Mouse (Mus musculus) lung, postnatal 0 days (tissue): ENCODE data around the gene Kctd20. TPM values are rescaled to one million over a fixed set of nuclear protein-coding genes. Genes with fewer than 3 reads are reported as not detected.

Experiments used
- ATAC-seq: fragments of 200-750 bp; cut with Nextera tagmentation; 2 replicates; pipeline ENCODE4 v1.8.0; 2017; ENCODE audit warnings: moderate library complexity
- DNase-seq: peaks from one replicate; pipeline ENCODE4 v3.0.0-alpha.2; 2016; ENCODE audit warnings: low spot score
- H3K27ac ChIP-seq: fragments of 300-500 bp; sonication (generic); 2 replicates; pipeline ENCODE4 v1.5.1; 2014; ENCODE audit warnings: antibody characterized with exemption, mild to moderate bottlenecking, low read length, mixed read lengths
- H3K27me3 ChIP-seq: fragments of 300-500 bp; sonication (generic); replicated peaks from 2 replicates; pipeline ENCODE4 v1.6.1; 2014; ENCODE audit warnings: low read length, mixed read lengths; ENCODE audit not compliant: insufficient read depth
- H3K36me3 ChIP-seq: fragments of 300-500 bp; sonication (generic); 2 replicates; pipeline ENCODE4 v1.6.1; 2014; ENCODE audit warnings: low read length, mixed read lengths; ENCODE audit not compliant: insufficient read depth
- H3K4me1 ChIP-seq: fragments of 300-500 bp; sonication (generic); 2 replicates; pipeline ENCODE4 v1.6.1; 2014; ENCODE audit warnings: antibody characterized with exemption, low read depth, low read length, mixed read lengths; ENCODE audit not compliant: insufficient read depth
- H3K4me2 ChIP-seq: fragments of 300-500 bp; sonication (generic); replicated peaks from 2 replicates; pipeline ENCODE4 v1.6.1; 2014; ENCODE audit warnings: low read depth, mild to moderate bottlenecking, low read length, moderate library complexity, mixed read lengths
- H3K4me3 ChIP-seq: fragments of 300-500 bp; sonication (generic); 2 replicates; pipeline ENCODE4 v1.5.1; 2014; ENCODE audit warnings: low read depth, low read length
- H3K9ac ChIP-seq: fragments of 300-500 bp; sonication (generic); replicated peaks from 2 replicates; pipeline ENCODE4 v1.6.1; 2014; ENCODE audit warnings: low read depth, mild to moderate bottlenecking
- H3K9me3 ChIP-seq: fragments of 300-500 bp; sonication (generic); 2 replicates; pipeline ENCODE4 v1.6.1; 2016; ENCODE audit warnings: low read length, mixed read lengths
- CTCF ChIP-seq: IDR thresholded peaks from 2 replicates; pipeline ENCODE4 v1.5.1; 2016; ENCODE audit warnings: antibody characterized with exemption, mild to moderate bottlenecking
- EP300 ChIP-seq: IDR thresholded peaks from 2 replicates; pipeline ENCODE4 v1.6.1; 2016; ENCODE audit warnings: antibody characterized with exemption, mild to moderate bottlenecking, control low read depth
- WGBS: fragments of 180-500 bp; shearing (Covaris S2); extraction: QIAGEN DNeasy Blood & Tissue Kit; methylation state at CpG from one replicate; pipeline ENCODE4 v1.1.7; 2014; 5-methylcytosine and 5-hydroxymethylcytosine counted together
- polyA plus RNA-seq: library from polyadenylated mRNA; unstranded; fragments of >200 nt; fragmentation: Nextera tagmentation; extraction: Ambion mirVana; gene quantifications from 2 replicates; pipeline ENCODE4 v1.2.1, GENCODE M21; 2015

Kctd20 gene
- polyA plus RNA-seq, 1 experiment from 2014 or later: 44.3 TPM

DNA sequence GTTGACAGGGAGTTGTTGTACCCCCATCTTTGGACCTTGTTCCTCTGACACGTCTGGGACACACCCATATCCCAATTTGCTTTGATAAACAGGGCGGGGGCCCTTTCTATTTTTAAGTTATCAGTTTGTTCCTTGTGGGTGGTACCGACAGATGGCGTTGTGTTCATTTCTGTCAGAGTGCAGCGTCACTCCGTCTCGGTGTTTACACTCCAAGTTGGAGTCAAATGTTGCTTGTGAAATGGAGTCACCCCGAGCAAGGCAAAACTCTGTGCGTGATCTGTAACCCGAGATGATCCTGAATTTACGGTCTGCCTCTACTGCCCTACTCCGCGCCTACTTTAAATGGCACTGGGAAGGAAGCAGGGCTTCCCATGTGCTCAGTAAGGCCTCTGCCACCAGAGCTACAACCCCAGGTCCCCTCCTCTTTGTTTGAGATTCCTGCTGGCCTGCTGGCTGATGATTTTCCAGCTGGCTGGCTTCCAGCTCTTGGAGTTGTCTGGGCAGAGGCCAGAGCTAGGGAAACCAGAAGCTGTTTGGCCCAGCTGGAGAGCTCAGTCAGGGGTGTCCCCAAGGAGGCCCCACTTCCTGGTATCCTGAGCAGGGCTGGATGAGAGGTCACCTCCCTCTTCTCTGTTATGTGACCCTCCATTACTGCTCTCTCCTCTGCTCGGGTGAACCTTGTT is 21.2 kb upstream of the Kctd20 start:
- 2% methylated on average over 14 of the region's 14 CpGs for WGBS
- no peak overlapping the region for H3K4me3 ChIP-seq
- H3K9me3 ChIP-seq: no peaks in the 10 kb centered on the region

DNA sequence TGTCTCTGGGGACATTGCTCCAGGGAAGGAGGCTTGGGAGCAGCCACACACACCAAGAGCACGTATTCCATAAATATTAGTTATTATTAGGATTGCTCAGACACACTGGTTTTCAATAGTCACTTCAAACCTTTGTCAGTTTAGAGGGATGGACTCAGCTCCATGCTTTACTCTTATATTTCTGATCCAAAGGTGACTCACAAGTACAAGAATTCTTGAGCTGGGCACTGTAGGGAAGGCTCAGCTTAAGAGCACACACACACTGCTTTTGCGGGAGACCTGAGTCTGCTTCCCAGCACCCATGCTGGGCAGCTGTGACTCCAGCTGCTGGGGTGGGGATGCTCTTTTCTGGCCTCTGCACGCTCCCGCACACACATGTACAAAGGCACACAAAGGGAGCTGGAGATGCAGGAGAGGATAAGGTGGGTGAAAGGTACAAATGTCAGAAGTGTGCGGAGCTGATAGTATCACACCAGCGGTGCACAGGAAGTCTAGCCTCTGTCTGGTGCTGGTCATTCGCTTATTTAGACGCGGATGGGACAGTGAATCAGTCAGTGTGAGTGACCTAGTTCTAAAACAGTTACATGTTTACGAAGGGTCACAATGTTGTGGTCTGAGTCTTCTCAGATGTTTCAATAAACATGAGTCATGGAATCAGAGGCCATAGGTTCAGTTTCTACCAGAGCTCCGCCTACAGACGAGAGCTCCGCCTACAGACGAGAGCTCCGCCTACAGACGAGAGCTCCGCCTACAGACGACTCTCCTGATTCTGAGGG is 20.1 kb upstream of the Kctd20 start:
- Histone ChIP-seq H3K36me3 (no peaks in the 10 kb centered on the region), H3K4me3 (no peak overlapping the region), H3K9ac (no peak overlapping the region), H3K4me1 (no peaks in the 10 kb centered on the region), H3K27ac (peak overlapping the region; percentile 91), H3K4me2 (no peak overlapping the region), H3K27me3 (no peaks in the 10 kb centered on the region), H3K9me3 (no peaks in the 10 kb centered on the region)
- ATAC-seq: no peak
- TF ChIP-seq CTCF (no peak), EP300 (no peak)
- WGBS: 85% methylated on average over 18 of the region's 18 CpGs
- peak; percentile 67 for DNase-seq

More for the DNA sequence above, 21.2 kb upstream of the Kctd20 start:
- TF ChIP-seq CTCF: peak; percentile 68
- peak; percentile 77 for TF ChIP-seq EP300
- ATAC-seq (peak; percentile 90), DNase-seq (peak; percentile 94)
- peak overlapping the region; percentile 47 for H3K4me2 ChIP-seq
- H3K36me3 ChIP-seq: no peaks in the 10 kb centered on the region
- peak overlapping the region; percentile 29; the same call in 1 of the 2 replicates for H3K9ac ChIP-seq
- H3K27ac ChIP-seq: peak overlapping the region; percentile 91
- no peaks in the 10 kb centered on the region for H3K27me3 ChIP-seq
- H3K4me1 ChIP-seq: no peaks in the 10 kb centered on the region

GRCm38 (mm10) chr17:28932274-28932673 is 19.5 kb upstream of the Kctd20 start:
- TF ChIP-seq EP300 (no peak), CTCF (no peak)
- WGBS: 85% methylated on average over 4 of the region's 4 CpGs
- no peak overlapping the region for H3K9ac ChIP-seq
- H3K36me3 ChIP-seq: no peaks in the 10 kb centered on the region
- DNase-seq (no peak), ATAC-seq (no peak)
- H3K4me1 ChIP-seq: no peaks in the 10 kb centered on the region
- H3K4me2 ChIP-seq: no peak overlapping the region
- no peak overlapping the region for H3K4me3 ChIP-seq
- H3K27me3 ChIP-seq: no peaks in the 10 kb centered on the region
- H3K9me3 ChIP-seq: no peaks in the 10 kb centered on the region
- no peak overlapping the region for H3K27ac ChIP-seq

DNA sequence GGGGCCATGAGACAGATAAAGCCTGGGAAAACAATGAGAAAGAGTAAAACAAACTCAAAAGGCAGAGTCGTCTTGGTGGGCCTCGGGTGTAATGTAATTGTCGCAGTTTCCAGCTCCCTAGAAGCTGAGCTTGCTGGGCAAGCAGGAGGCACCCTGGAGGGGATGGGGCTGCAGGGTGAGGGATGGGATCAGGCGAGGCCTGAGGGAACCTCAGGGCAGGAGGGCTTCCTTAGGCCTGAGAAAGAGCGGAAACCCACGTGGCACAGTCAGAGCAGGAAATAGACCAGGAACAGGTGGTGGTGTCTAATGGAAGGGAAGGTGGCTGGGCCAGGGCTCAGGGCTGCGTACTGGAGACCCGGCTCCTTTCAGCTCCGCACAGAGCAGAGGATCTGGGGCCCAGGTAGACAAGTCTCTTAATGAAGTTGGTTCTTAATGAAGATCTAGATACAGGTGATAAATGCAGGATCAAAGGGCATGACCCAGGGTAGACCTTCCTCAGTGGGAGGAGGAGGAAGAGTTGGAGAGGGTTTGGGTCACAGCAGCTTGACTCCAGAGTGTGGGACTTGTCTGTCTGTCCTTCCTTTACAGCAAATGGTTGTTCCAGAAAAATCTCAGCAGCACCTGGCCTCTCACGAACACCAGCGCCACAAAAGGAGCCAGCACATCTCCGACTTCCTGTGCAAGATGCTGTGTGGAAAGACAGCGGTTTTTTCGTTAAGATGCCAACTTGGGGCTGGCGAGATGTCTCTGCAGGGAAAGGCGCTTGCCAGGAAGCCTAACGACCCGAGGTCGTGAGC is 17.4 kb upstream of the Kctd20 start:
- H3K4me1 ChIP-seq: no peaks in the 10 kb centered on the region
- ATAC-seq (no peak), DNase-seq (no peak)
- TF ChIP-seq CTCF (no peak), EP300 (no peak)
- WGBS: 73% methylated on average over 19 of the region's 19 CpGs
- no peaks in the 10 kb centered on the region for H3K36me3 ChIP-seq
- H3K4me3 ChIP-seq: no peak overlapping the region
- no peak overlapping the region for H3K9ac ChIP-seq
- no peak overlapping the region for H3K4me2 ChIP-seq
- H3K27me3 ChIP-seq: no peaks in the 10 kb centered on the region
- H3K27ac ChIP-seq: no peak overlapping the region
- no peaks in the 10 kb centered on the region for H3K9me3 ChIP-seq

DNA sequence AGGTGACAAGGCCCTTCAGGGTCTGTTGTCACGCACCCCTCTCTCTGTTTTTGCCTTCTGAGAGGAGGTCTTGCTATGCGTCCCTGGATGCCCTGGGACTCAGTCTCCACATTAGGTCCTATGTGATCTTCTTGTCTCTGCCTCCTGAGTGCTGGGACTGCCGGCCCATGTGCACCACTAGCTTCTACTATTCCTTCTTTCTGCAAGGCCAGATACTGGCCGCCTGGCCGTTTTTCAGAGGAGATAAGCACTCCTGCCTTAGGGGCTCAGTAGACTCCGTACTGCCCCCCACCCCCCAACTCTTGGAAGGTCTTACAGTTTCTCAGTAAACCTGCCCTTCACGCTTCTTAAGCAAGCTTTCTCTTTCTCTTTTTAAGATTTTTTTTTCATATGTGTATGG is 15.6 kb upstream of the Kctd20 start:
- no peak overlapping the region for H3K4me2 ChIP-seq
- H3K27me3 ChIP-seq: no peaks in the 10 kb centered on the region
- no peak overlapping the region for H3K9ac ChIP-seq
- H3K4me3 ChIP-seq: no peak overlapping the region
- no peaks in the 10 kb centered on the region for H3K4me1 ChIP-seq
- no peaks in the 10 kb centered on the region for H3K36me3 ChIP-seq
- ATAC-seq: no peak
- no peak for DNase-seq
- no peak for TF ChIP-seq EP300
- TF ChIP-seq CTCF: no peak
- 82% methylated on average over 7 of the region's 7 CpGs for WGBS
- no peak overlapping the region for H3K27ac ChIP-seq
- H3K9me3 ChIP-seq: no peaks in the 10 kb centered on the region
